Mouse (Mus musculus): ENCODE data around the gene Tlcd1. TPM values are rescaled to one million over a fixed set of nuclear protein-coding genes. Genes with fewer than 3 reads are reported as not detected.

Gene Tlcd1
- polyA plus RNA-seq, 1 experiment, result 15.4 TPM

DNA sequence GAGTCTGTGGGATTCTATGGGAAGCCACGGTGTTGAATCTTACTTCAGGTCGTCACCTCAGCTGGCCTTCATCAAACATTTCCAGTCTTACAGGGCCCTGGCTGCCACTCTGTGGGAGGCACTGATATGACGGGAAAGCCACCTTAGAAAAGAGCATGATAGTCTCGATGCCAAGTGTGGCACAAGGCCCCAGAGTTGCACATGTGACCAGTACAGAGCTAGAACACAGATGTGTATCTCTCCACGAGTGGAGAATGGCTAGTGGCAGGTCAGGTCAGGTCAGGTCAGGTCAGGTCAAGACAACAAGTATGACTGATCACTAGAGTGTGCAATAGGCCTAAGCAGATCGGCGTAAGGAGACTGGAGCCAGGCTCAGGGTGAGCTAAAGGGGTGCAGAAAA lies 34.1 kb downstream of the Tlcd1 start:
- DNase-seq (ENCODE audit: low read depth), result no peak
- TF ChIP-seq POLR2A (IDR thresholded peaks at IDR 0.05; ENCODE audit: borderline replicate concordance, extremely low read depth, insufficient read depth, insufficient read length, poor library complexity, severe bottlenecking) (no peak), CTCF (IDR thresholded peaks at IDR 0.05; ENCODE audit: borderline replicate concordance, extremely low read depth, insufficient read depth, insufficient read length) (no peak)

DNA sequence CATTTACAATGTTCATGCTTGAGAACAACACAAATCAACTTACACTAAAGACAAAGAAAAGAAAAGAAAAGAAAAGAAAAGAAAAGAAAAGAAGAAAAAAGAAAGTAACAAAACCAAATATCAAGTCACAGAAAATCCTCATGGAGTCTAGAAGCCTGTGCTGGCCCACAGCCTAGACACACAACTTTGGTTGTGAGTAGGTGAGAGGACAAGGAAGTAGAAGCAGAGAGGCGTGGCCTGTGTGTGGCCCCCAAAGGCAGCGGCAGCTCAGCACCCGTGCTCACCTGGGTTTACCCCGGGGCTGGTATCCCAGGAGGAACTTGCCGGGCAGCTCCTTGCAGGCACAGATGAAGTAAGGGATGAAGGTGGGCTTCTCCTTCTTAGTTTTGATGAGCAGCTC lies 35.0 kb downstream of the Tlcd1 start:
- TF ChIP-seq CTCF (IDR thresholded peaks at IDR 0.05; ENCODE audit: borderline replicate concordance, extremely low read depth, insufficient read depth, insufficient read length) (no peak), POLR2A (IDR thresholded peaks at IDR 0.05; ENCODE audit: borderline replicate concordance, extremely low read depth, insufficient read depth, insufficient read length, poor library complexity, severe bottlenecking) (no peak)
- no peak for DNase-seq (ENCODE audit: low read depth)

DNA sequence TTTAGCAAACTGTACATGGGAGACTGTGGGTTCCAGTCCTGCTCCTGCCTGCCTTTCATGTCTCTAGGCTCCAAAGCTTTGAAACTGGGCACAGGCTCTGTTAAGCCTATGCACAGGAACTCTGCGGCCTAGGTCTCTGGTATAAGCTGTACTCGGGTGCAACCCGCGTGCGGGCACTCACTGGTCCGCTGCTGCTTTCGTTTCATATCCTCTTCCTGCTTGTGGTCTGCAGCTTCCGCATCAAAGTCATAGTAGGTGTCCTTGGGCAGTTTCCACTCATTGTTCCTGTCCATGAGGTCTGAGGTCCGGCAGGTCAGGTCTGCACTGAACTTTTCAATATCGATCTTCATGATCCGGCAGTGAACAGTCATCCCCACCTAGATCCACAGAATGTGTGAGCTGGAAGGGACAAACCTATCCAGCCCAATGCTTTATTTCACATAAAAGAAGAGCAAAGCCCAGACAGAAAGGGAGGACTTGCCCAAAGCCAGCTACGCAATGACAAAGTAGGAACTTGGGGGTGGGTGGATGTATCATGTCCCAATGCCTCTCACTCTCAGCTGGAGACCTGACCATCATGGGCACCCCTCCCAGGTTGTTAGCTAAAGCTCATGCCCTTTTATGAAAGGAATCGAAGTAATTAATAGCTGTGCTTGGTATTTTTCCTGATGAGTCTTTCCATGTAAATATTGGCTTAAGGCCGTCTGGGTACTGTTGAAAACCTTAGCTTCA lies 36.7 kb downstream of the Tlcd1 start:
- TF ChIP-seq CTCF (IDR thresholded peaks at IDR 0.05; ENCODE audit: borderline replicate concordance, extremely low read depth, insufficient read depth, insufficient read length) (no peak), POLR2A (IDR thresholded peaks at IDR 0.05; ENCODE audit: borderline replicate concordance, extremely low read depth, insufficient read depth, insufficient read length, poor library complexity, severe bottlenecking) (no peak)
- no peak for DNase-seq (ENCODE audit: low read depth)

DNA sequence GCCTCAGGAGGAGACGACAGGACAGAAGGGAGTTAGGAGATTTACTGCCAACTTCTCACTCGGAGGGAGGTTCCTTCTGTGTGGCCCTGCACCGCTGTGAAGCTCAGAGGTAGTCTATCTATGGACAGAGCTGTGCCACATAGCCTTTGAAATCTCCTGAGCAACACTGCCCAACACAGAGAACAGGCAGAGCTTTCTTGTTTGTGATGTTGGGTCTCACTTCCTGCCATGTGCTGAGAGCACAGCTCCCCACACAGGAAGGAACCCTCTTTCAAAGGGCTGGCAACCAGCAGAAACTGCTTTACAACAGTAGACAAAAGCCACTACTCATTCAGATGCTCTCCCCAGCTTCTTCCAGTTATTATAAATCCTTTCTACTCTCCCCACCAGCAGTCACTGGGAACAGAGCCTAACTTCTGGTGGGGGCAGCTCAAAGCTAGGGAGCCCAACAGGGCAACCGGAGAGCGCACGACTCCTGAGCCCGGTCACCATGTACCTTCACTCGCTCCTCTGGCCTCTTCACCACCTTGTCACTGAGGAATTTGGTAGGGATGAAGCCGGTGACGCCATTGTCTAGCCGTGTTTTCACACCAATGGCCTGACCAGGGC lies 39.3 kb downstream of the Tlcd1 start:
- DNase-seq (ENCODE audit: low read depth), result no peak
- TF ChIP-seq POLR2A (IDR thresholded peaks at IDR 0.05; ENCODE audit: borderline replicate concordance, extremely low read depth, insufficient read depth, insufficient read length, poor library complexity, severe bottlenecking) (no peak), CTCF (IDR thresholded peaks at IDR 0.05; ENCODE audit: borderline replicate concordance, extremely low read depth, insufficient read depth, insufficient read length) (no peak)

DNA sequence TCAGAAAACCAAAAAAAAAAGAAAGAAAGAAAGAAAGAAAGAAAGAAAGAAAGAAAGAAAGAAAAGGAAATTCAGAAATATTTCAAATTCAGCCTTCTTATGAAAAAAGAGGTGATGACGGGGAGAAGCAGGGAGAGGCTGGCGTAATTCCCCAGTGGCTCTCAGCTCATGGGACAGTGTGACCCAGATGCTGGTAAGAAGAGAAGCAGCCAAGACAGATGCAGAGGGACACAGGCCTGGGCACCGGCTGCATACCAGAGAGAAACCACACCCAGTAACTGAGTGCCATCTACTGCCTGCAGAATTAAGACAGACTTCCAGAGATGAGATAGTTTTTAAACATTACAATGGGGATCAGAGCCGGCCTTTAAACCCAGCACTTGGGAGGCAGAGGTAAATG lies 47.1 kb downstream of the Tlcd1 start:
- DNase-seq (ENCODE audit: low read depth), result no peak
- no peak for TF ChIP-seq POLR2A (IDR thresholded peaks at IDR 0.05; ENCODE audit: borderline replicate concordance, extremely low read depth, insufficient read depth, insufficient read length, poor library complexity, severe bottlenecking)
- no peak for TF ChIP-seq CTCF (IDR thresholded peaks at IDR 0.05; ENCODE audit: borderline replicate concordance, extremely low read depth, insufficient read depth, insufficient read length)

Other genes with a start within 250 kb of the Tlcd1 start
- gene Sez6, start 245.9 kb upstream of the Tlcd1 start, polyA plus RNA-seq (2012; rRNA removed), result 173 and 174 TPM in 2 replicates
- 64.7 and 76.0 TPM in 2 replicates for gene Phf12, start 194.0 kb upstream of the Tlcd1 start, polyA plus RNA-seq (2012; rRNA removed)
- 30.9 and 38.7 TPM in 2 replicates for gene Dhrs13, start 144.4 kb upstream of the Tlcd1 start, polyA plus RNA-seq (2012; rRNA removed)
- 111 and 112 TPM in 2 replicates for gene Flot2, start 138.8 kb upstream of the Tlcd1 start, polyA plus RNA-seq (2012; rRNA removed)
- 31.5 and 40.6 TPM in 2 replicates for gene Eral1, start 96.3 kb upstream of the Tlcd1 start, polyA plus RNA-seq (2012; rRNA removed)
- gene Fam222b, start 82.1 kb upstream of the Tlcd1 start, polyA plus RNA-seq (2012; rRNA removed), result 19.8 and 36.5 TPM in 2 replicates
- gene Traf4, start 11.1 kb upstream of the Tlcd1 start, polyA plus RNA-seq (2012; rRNA removed), result 204 and 250 TPM in 2 replicates
- 8.1 and 13.8 TPM in 2 replicates for gene Nek8, start within 50 bp of the Tlcd1 start, polyA plus RNA-seq (2012; rRNA removed)
- 1,462 and 1,587 TPM in 2 replicates for gene Rpl23a, start 6.9 kb downstream of the Tlcd1 start, polyA plus RNA-seq (2012; rRNA removed)
- gene Rab34, start 11.7 kb downstream of the Tlcd1 start, polyA plus RNA-seq (2012; rRNA removed), result 67.6 and 98.9 TPM in 2 replicates
- 0.43 and 1.0 TPM in 2 replicates for gene Proca1, start 16.7 kb downstream of the Tlcd1 start, polyA plus RNA-seq (2012; rRNA removed)
- 109 and 130 TPM in 2 replicates for gene Sdf2, start 69.0 kb downstream of the Tlcd1 start, polyA plus RNA-seq (2012; rRNA removed)
- 17.3 and 39.5 TPM in 2 replicates for gene Supt6, start 69.3 kb downstream of the Tlcd1 start, polyA plus RNA-seq (2012; rRNA removed)
- gene 2610507B11Rik, start 85.0 kb downstream of the Tlcd1 start, polyA plus RNA-seq (2012; rRNA removed), result 60.9 and 71.2 TPM in 2 replicates
- 0.49 and 0.72 TPM in 2 replicates for gene BC030499, start 114.1 kb downstream of the Tlcd1 start, polyA plus RNA-seq (2012; rRNA removed)
- 22.0 and 42.0 TPM in 2 replicates for gene Spag5, start 124.8 kb downstream of the Tlcd1 start, polyA plus RNA-seq (2012; rRNA removed)
- gene Aldoc, start 146.3 kb downstream of the Tlcd1 start, polyA plus RNA-seq (2012; rRNA removed), result 126 and 134 TPM in 2 replicates
- 75.3 and 81.7 TPM in 2 replicates for gene Pigs, start 151.7 kb downstream of the Tlcd1 start, polyA plus RNA-seq (2012; rRNA removed)
- 137 and 174 TPM in 2 replicates for gene Unc119, start 166.8 kb downstream of the Tlcd1 start, polyA plus RNA-seq (2012; rRNA removed)
- gene Foxn1, start 209.8 kb downstream of the Tlcd1 start, polyA plus RNA-seq (2012; rRNA removed), result 0.03 TPM in 2 replicates
- gene Slc13a2, start 245.5 kb downstream of the Tlcd1 start, polyA plus RNA-seq (2012; rRNA removed), result not detected in 2 replicates